Mouse (Mus musculus) kidney, embryonic 16.5 days (tissue): ENCODE data around the gene Bcat1. TPM values are rescaled to one million over a fixed set of nuclear protein-coding genes. Genes with fewer than 3 reads are reported as not detected.

ENCODE experiments used
- polyA plus RNA-seq: library from polyadenylated mRNA; unstranded; fragments of >200 nt; fragmentation: Nextera tagmentation; extraction: Ambion mirVana; gene quantifications from 2 replicates; pipeline ENCODE4 v1.2.1, GENCODE M21; 2015

Gene Bcat1
- polyA plus RNA-seq, 1 experiment from 2014 or later = 7.1 TPM

Other genes starting within 250 kb of the Bcat1 start
- 1.2 and 1.8 TPM in 2 replicates for gene Lrmp, start 39.5 kb upstream of the Bcat1 start, polyA plus RNA-seq
- gene Casc1, start 134.8 kb upstream of the Bcat1 start, polyA plus RNA-seq = 0.71 and 0.76 TPM in 2 replicates
- gene Etfrf1, start 134.9 kb upstream of the Bcat1 start, polyA plus RNA-seq = 42.4 and 46.0 TPM in 2 replicates
- gene Kras, start 174.1 kb upstream of the Bcat1 start, polyA plus RNA-seq = 68.1 and 68.9 TPM in 2 replicates